Mouse (Mus musculus): ENCODE data around the gene Ptgds.

DNA sequence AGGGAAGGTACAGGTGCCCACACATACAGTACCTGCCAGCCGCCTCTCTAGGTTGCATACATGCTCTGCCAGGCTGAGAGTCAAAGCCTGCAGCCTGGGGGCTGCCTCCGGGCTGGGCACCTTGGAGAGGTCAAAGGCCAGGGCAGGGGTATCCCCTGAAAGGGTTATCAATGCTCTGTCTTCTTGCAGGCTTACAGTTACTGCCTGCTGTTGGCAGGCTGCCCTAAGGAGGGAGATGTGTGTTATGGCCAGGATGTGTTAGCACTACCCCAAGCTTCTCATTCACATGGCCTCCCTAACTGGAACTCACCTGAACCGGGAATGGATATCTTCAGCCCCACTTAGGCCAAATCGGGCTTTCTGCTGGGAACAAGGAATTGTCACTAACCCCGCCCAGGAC lies 9.7 kb downstream of the Ptgds start:
- no peak for TF ChIP-seq MAFK (IDR thresholded peaks at IDR 0.05; ENCODE audit: insufficient replicate concordance, low read length)
- no peak for TF ChIP-seq SIN3A (IDR thresholded peaks at IDR 0.05; ENCODE audit: low read length)
- no peak for TF ChIP-seq HCFC1 (IDR thresholded peaks at IDR 0.05; ENCODE audit: low read depth, low read length)
- TF ChIP-seq CTCF (conservative IDR thresholded peaks at IDR 0.05 in 1 of 2, IDR thresholded peaks at IDR 0.05 in 1 of 2; ENCODE audit: low read depth in 2 of 2, low read length in 2 of 2): no peak
- no peak for TF ChIP-seq CHD2 (IDR thresholded peaks at IDR 0.05; ENCODE audit: low read length)
- no peak for TF ChIP-seq MAZ (IDR thresholded peaks at IDR 0.05; ENCODE audit: low read depth, low read length)
- no peak for TF ChIP-seq ZKSCAN1 (IDR thresholded peaks at IDR 0.05; ENCODE audit: borderline replicate concordance, low read depth, low read length)
- TF ChIP-seq EP300 (IDR thresholded peaks at IDR 0.05; ENCODE audit: low read length): no peak
- TF ChIP-seq KAT2A (IDR thresholded peaks at IDR 0.05; ENCODE audit: insufficient replicate concordance, low read length): no peak
- no peak for TF ChIP-seq E2F4 (IDR thresholded peaks at IDR 0.05; ENCODE audit: insufficient replicate concordance, low read depth, low read length)
- no peak for TF ChIP-seq POLR2A (IDR thresholded peaks at IDR 0.05; ENCODE audit: low read depth, low read length)
- TF ChIP-seq RCOR1 (conservative IDR thresholded peaks at IDR 0.05; ENCODE audit: low read depth, low read length): no peak
- no peak for TF ChIP-seq JUN (IDR thresholded peaks at IDR 0.05; ENCODE audit: insufficient read depth, low read depth, low read length)
- no peak for TF ChIP-seq ZNF384 (IDR thresholded peaks at IDR 0.05; ENCODE audit: low read depth, low read length)

Data from CH12.LX (cell line).